Mouse (Mus musculus): ENCODE results near the gene Dop1b. TPM values are rescaled to one million over a fixed set of nuclear protein-coding genes. Genes with fewer than 3 reads are reported as not detected.

Dop1b gene
- polyA plus RNA-seq, 1 experiment: 13.4 TPM

- peak in 1 of 3 experiments; percentile 64 for TF ChIP-seq MYOG (IDR thresholded peaks at IDR 0.05; ENCODE audit: control insufficient read depth in 1 of 3, insufficient read depth in 1 of 3, insufficient read length in 2 of 3, low read depth in 2 of 3)
- peak; percentile 37 for TF ChIP-seq POLR2A (IDR thresholded peaks at IDR 0.05; ENCODE audit: insufficient read length, low read depth)
- TF ChIP-seq CEBPB (IDR thresholded peaks at IDR 0.05; ENCODE audit: insufficient read depth, poor library complexity, severe bottlenecking): no peak
- H3K27me3 ChIP-seq (ENCODE audit: control insufficient read depth, insufficient read depth, insufficient read length): no peaks in the 10 kb centered on the region
- no peak overlapping the region for H3ac ChIP-seq (ENCODE audit: control insufficient read depth, insufficient read length)
- H3K36me3 ChIP-seq (ENCODE audit: control insufficient read depth, insufficient read depth): no peaks in the 10 kb centered on the region
- peak overlapping the region; percentile 16 for H3K4me3 ChIP-seq
- peak overlapping the region; percentile 42 for H3K4me2 ChIP-seq (ENCODE audit: low read depth)
- H3K79me2 ChIP-seq (ENCODE audit: control insufficient read depth, insufficient read depth): no peaks in the 10 kb centered on the region
Measured at GRCm38 (mm10) chr16:93794845-93795244, 83.1 kb downstream of the Dop1b start.

- Histone ChIP-seq H3K27me3 (ENCODE audit: control insufficient read depth, insufficient read depth, insufficient read length) (no peaks in the 10 kb centered on the region), H3ac (ENCODE audit: control insufficient read depth, insufficient read length) (no peak overlapping the region), H3K36me3 (ENCODE audit: control insufficient read depth, insufficient read depth) (no peaks in the 10 kb centered on the region), H3K4me3 (no peak overlapping the region), H3K4me2 (ENCODE audit: low read depth) (no peak overlapping the region), H3K79me2 (ENCODE audit: control insufficient read depth, insufficient read depth) (no peaks in the 10 kb centered on the region)
- TF ChIP-seq TCF3 (IDR thresholded peaks at IDR 0.05; ENCODE audit: insufficient read length, low read depth) (no peak), TCF12 (IDR thresholded peaks at IDR 0.05; ENCODE audit: insufficient read depth, poor library complexity, severe bottlenecking) (no peak), POLR2A (IDR thresholded peaks at IDR 0.05; ENCODE audit: insufficient read length, low read depth) (no peak), SRF (IDR thresholded peaks at IDR 0.05; ENCODE audit: control insufficient read depth, insufficient read length, low read depth) (no peak)
Measured at GRCm38 (mm10) chr16:93795391-93795790, 83.7 kb downstream of the Dop1b start.

GRCm38 (mm10) chr16:93797021-93797840, 85.5 kb downstream of the Dop1b start:
- H3ac ChIP-seq (ENCODE audit: control insufficient read depth, insufficient read length): no peak overlapping the region
- no peaks in the 10 kb centered on the region for H3K36me3 ChIP-seq (ENCODE audit: control insufficient read depth, insufficient read depth)
- TF ChIP-seq SRF (IDR thresholded peaks at IDR 0.05; ENCODE audit: control insufficient read depth, insufficient read length, low read depth) (peak; percentile 9), REST (IDR thresholded peaks at IDR 0.05; ENCODE audit: insufficient read depth, insufficient read length) (no peak)
- H3K4me2 ChIP-seq (ENCODE audit: low read depth): peak overlapping the region; percentile 55
- H3K27me3 ChIP-seq (ENCODE audit: control insufficient read depth, insufficient read depth, insufficient read length): no peaks in the 10 kb centered on the region
- no peak overlapping the region for H3K4me3 ChIP-seq
- no peaks in the 10 kb centered on the region for H3K79me2 ChIP-seq (ENCODE audit: control insufficient read depth, insufficient read depth)

- H3K27me3 ChIP-seq (ENCODE audit: control insufficient read depth, insufficient read depth, insufficient read length): no peaks in the 10 kb centered on the region
- TF ChIP-seq MYOD1 (IDR thresholded peaks at IDR 0.05; ENCODE audit: control insufficient read depth in 1 of 3, insufficient read length in 2 of 3, low read depth in 2 of 3) (peak in 2 of 3 experiments; percentile 59 to 60), MYOG (IDR thresholded peaks at IDR 0.05; ENCODE audit: control insufficient read depth in 1 of 3, insufficient read depth in 1 of 3, insufficient read length in 2 of 3, low read depth in 2 of 3) (peak in 1 of 3 experiments; percentile 41), POLR2AphosphoS2 (IDR thresholded peaks at IDR 0.05; ENCODE audit: insufficient read length, low read depth) (no peak)
- H3ac ChIP-seq (ENCODE audit: control insufficient read depth, insufficient read length): no peak overlapping the region
- H3K4me2 ChIP-seq (ENCODE audit: low read depth): peak overlapping the region; percentile 55
- H3K36me3 ChIP-seq (ENCODE audit: control insufficient read depth, insufficient read depth): no peaks in the 10 kb centered on the region
- H3K79me2 ChIP-seq (ENCODE audit: control insufficient read depth, insufficient read depth): no peaks in the 10 kb centered on the region
- H3K4me3 ChIP-seq: no peak overlapping the region
Measured at GRCm38 (mm10) chr16:93797841-93798492, 86.3 kb downstream of the Dop1b start.

GRCm38 (mm10) chr16:93798623-93799022, 86.9 kb downstream of the Dop1b start:
- TF ChIP-seq MYOG (IDR thresholded peaks at IDR 0.05; ENCODE audit: control insufficient read depth in 1 of 3, insufficient read depth in 1 of 3, insufficient read length in 2 of 3, low read depth in 2 of 3): no peak
- TF ChIP-seq REST (IDR thresholded peaks at IDR 0.05; ENCODE audit: insufficient read depth, insufficient read length): no peak
- no peak for TF ChIP-seq SRF (IDR thresholded peaks at IDR 0.05; ENCODE audit: control insufficient read depth, insufficient read length, low read depth)
- no peak for TF ChIP-seq TCF3 (IDR thresholded peaks at IDR 0.05; ENCODE audit: insufficient read length, low read depth)
- no peak for TF ChIP-seq MAX (IDR thresholded peaks at IDR 0.05; ENCODE audit: low read depth)
- TF ChIP-seq MYOD1 (IDR thresholded peaks at IDR 0.05; ENCODE audit: control insufficient read depth in 1 of 3, insufficient read length in 2 of 3, low read depth in 2 of 3): no peak
- TF ChIP-seq POLR2AphosphoS2 (IDR thresholded peaks at IDR 0.05; ENCODE audit: insufficient read length, low read depth): no peak
- no peak for TF ChIP-seq USF1 (IDR thresholded peaks at IDR 0.05; ENCODE audit: low read depth)
- TF ChIP-seq CEBPB (IDR thresholded peaks at IDR 0.05; ENCODE audit: insufficient read depth, poor library complexity, severe bottlenecking): no peak
- no peak for TF ChIP-seq TCF12 (IDR thresholded peaks at IDR 0.05; ENCODE audit: insufficient read depth, poor library complexity, severe bottlenecking)
- no peak for TF ChIP-seq POLR2A (IDR thresholded peaks at IDR 0.05; ENCODE audit: insufficient read length, low read depth)
- TF ChIP-seq E2F4 (IDR thresholded peaks at IDR 0.05; ENCODE audit: insufficient read depth): no peak
- Histone ChIP-seq H3K27me3 (ENCODE audit: control insufficient read depth, insufficient read depth, insufficient read length) (no peaks in the 10 kb centered on the region), H3K79me2 (ENCODE audit: control insufficient read depth, insufficient read depth) (no peaks in the 10 kb centered on the region), H3K4me3 (no peak overlapping the region), H3K36me3 (ENCODE audit: control insufficient read depth, insufficient read depth) (no peaks in the 10 kb centered on the region), H3ac (ENCODE audit: control insufficient read depth, insufficient read length) (no peak overlapping the region), H3K4me2 (ENCODE audit: low read depth) (peak overlapping the region; percentile 55)

Data from myocyte (in vitro differentiated cells).